Mouse (Mus musculus): ENCODE results near the gene Ccdc185. TPM values are rescaled to one million over a fixed set of nuclear protein-coding genes. Genes with fewer than 3 reads are reported as not detected.

Ccdc185 gene
- not detected for polyA plus RNA-seq (2017; shearing (Covaris generic))

DNA sequence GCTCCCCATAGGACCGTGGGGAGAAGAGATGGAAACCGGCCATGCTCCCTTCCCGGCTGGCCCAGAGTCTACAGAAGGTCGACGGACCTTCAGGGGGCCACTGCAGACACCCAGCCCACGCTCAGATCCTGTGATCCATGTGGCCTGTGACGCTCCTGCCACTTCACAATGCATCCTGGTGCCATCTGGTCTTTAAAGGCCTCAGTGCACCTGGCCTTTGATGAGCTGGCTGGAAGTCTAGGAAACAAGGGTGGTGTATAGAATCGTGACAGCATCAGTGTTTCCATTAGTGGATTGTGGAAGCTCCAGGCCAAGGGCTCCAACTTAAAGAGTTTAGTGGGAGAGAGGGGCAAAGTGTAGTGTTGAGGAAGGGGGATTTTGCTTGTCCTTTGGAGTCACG, at the start of gene Ccdc185:
Gene Ccdc185, minus strand, starts transcription at position 101 of the 400 bp plus-strand sequence.

DNA sequence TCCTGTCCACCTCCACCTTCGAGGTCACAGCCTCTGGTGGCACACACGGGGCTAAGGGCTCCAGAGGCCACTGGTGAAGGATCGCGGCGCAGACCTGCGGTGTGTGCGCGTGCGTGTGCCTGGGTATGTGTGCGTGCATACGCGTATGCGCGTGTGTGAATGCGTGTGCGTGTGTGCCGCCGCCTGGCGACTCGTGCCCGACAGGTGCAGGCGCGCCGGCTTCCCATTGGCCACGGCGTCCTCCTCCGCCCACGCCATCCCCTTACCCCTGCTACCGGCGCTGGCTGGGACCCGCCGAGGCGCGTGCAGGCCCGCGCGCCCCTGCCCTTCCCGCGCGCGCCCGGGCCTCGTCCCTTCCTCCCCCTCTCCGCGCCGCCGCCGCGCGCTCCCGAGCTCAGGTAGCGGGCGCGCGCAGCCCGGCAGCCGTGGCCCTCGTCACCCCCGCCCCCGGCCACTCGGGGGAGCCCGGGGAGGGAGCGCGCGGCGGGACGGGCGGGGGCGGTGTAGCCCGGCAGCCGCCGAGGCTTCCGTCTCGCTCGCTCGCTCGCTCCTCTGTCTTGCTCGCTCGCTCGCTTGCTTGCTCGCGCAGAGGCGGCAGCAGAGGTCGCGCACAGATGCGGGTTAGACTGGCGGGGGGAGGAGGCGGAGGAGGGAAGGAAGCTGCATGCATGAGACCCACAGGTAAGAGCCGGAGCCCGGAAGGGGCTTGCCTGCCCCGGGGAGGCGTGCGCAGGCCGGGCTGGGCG, 14.9 kb upstream of the Ccdc185 start, which contains the start of gene Susd4:
Gene Susd4, plus strand, starts transcription at position 145 of the 746 bp plus-strand sequence.

Other genes starting within 250 kb of the Ccdc185 start
- gene Capn2, start 231.6 kb downstream of the Ccdc185 start, polyA plus RNA-seq (2017; shearing (Covaris generic)), result 141 TPM
- not detected for gene Capn8, start 184.2 kb downstream of the Ccdc185 start, polyA plus RNA-seq (2017; shearing (Covaris generic))
- 3.8 TPM for gene Susd4, start 14.7 kb upstream of the Ccdc185 start, polyA plus RNA-seq (2017; shearing (Covaris generic))
- 0.67 TPM for gene Tlr5, start 205.6 kb upstream of the Ccdc185 start, polyA plus RNA-seq (2017; shearing (Covaris generic))